Mouse (Mus musculus) urinary bladder, adult 2 months (tissue): ENCODE results near the gene Olfr1414. TPM values are rescaled to one million over a fixed set of nuclear protein-coding genes. Genes with fewer than 3 reads are reported as not detected.
"Not testable (repeated sequence)": the region's sequence is repeated elsewhere in the genome, so short reads cannot be mapped to it uniquely, and the experiment has no call there.

Experiments
- DNase-seq: peaks from one replicate; pipeline ENCODE4 v3.0.0; 2022; ENCODE audit warnings: low spot score
- polyA plus RNA-seq: library from polyadenylated mRNA; depleted of rRNA; stranded (reverse); fragments of >200 nt; gene quantifications from 2 replicates; pipeline ENCODE4 v1.2.3, GENCODE M21; 2012; rRNA removed

Gene Olfr1414
- polyA plus RNA-seq: not detected in 2 replicates

DNA sequence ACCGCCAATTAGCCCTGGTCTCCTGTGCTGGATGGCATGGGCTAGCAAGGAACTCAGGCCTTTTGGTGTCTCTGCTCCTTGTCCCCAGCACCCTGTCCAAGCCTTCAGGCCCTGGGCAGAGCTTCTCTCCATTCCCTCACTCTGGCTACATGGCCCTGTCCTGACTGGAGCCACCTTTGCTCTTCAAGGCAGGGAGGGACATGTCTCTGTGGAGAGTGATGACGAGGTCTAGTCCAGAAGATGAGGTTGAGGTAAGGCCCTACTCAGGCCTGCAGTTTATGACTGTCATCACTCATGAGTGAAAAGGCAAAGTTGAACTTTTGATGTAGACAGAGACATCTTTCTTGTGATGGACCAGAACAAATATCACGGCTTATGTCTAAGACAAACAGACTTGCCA, at the start of gene Olfr1414:
Gene Olfr1414 (minus strand): TSS at position 101 of the 400 bp plus-strand sequence.
- DNase-seq: no peak

GRCm38 (mm10) chr1:92545929-92546328, 27.5 kb upstream of the Olfr1414 start:
- DNase-seq: no peak

GRCm38 (mm10) chr1:92539071-92539470, 20.6 kb upstream of the Olfr1414 start:
- DNase-seq: no peak

DNA sequence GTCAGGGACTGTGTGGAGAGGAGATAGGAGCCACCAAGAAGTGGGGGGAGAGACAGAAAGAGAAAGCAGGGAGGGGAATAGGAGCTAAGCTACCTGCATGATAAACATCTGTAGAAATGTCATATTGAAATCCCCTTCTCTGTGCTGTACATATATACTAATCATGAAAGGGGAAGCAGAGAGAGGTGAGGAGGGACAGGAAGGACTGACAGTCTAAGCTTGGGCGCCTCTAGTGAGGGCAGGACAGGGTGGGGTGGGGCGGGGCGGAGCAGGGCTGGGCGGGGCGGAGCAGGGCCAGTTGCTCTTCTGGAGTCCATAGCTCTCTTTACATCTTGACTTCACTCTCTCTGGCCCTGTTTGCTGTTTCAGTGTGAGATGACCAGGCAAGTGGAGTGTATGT, 18.5 kb upstream of the Olfr1414 start:
- no peak for DNase-seq

DNA sequence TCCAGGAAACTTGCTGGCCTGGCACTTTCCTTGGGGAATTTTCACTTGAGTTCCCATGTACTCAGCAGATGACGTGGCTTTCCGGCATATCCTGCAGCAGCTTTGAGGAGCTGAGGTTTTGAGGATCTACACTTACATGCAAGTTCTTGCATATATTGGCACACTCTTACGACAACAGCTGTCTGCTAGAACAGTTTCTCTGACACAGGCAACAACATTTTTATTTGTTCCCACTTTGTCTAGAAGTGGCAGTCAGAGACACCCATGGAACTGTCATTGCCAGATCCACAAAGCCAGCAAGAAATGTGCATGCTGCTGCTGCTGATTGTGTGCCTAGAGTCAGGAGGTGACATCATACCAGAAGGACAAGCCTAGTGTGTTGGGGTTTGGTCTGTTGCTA, 5.3 kb upstream of the Olfr1414 start:
- no peak for DNase-seq

DNA sequence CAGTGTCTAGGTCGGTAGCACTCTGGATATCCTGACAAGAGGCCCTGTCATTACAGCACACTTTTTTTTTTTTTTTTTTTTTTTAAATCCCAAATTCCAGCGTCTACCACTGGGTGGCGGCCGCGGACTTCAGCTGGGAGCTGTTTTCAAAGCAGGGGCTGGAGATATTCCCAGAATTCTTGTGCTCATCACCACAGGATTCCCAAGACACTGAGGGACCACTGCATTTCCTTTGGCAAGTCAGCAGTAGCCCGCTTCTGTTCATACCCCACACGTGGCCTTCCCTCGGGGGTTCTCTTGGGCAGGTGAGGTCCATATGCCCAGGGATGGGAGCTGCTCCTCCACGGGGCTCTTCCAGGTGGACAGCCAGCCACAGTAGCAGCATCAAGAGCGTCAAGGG, 2.9 kb upstream of the Olfr1414 start:
- DNase-seq: no peak

GRCm38 (mm10) chr1:92519046-92519445, 585 bp upstream of the Olfr1414 start:
- no peak for DNase-seq

GRCm38 (mm10) chr1:92515390-92515789, 3.1 kb downstream of the Olfr1414 start:
- DNase-seq: no peak

- not testable (repeated sequence) for DNase-seq
Observed at GRCm38 (mm10) chr1:92511646-92512045, 6.8 kb downstream of the Olfr1414 start.

- DNase-seq: no peak
Observed at GRCm38 (mm10) chr1:92496001-92496400, 22.5 kb downstream of the Olfr1414 start, which contains the start of gene Olfr1415. TSS of gene Olfr1415 (minus strand) at chr1:92496101.

DNA sequence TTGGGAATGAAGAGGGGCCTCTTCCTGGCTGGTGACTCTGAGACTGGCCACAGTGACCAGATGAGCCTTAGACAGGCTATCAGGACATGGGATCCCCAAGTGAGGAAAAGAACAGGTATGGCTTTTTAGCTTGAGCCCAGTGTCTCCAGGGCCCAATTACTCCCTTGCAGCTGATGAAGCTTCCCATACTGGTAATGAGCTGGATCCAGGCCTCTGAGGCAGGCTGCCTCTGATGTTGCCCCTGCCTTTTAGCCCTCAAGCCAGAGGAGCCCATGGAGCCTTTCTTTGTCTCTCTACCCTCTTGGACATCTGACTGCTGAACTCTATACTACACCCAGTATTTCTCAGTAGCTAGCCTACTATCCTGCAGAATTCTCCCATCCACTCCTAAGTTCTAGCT, 33.4 kb downstream of the Olfr1414 start, which contains the start of gene Olfr1416:
Gene Olfr1416 (minus strand): TSS at position 101 of the 400 bp plus-strand sequence.
- no peak for DNase-seq

- DNase-seq: no peak
Observed at GRCm38 (mm10) chr1:92474066-92474578, 44.3 kb downstream of the Olfr1414 start.

DNA sequence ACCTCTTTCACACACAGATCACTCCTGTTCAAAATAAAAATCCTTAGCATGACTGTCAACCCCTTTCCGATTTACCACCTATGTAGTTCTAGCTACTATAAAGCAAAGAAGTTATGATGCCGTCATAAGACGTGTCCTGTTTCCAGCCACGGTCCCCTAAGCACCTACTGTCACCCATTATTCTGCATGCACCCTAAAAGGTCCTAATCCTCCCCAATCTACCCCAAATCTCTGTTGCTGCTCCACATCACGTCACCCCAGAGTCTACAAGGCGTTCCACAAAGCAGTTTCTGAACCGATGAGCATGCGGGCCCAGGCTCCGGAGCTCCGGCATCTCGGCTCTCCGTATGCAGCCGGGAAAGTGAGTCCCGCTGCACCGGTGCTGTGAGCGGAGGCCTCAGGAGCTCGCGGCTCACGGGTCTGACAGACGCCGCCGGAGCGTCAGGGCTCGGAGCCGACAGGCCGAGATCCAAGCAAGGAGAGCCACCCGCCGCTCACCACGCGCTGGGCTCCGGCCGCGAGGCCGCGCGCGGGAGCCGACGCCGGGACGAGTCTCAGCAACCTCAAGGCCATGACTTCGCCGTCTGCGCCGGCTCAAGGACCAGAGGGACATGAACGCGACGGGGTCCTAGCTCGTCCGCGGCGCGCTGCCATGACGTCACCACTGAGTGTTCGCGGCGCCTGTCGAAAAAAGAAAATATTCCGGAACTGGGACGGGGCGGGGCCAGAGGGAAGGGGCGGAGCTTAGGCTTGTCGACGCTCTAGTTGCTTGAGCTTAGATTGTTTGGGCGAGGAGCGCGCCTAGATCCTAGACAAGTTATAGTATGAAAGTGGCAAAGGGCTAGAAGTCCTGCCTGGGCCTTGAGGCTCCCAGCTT, 45.1 kb downstream of the Olfr1414 start, which contains the start of gene Ndufa10:
Gene Ndufa10 (minus strand): TSS at position 696 of the 877 bp plus-strand sequence.
- DNase-seq: peak; percentile 91

- no peak for DNase-seq
Observed at GRCm38 (mm10) chr1:92468891-92469290, 49.6 kb downstream of the Olfr1414 start.

- DNase-seq: no peak
Observed at GRCm38 (mm10) chr1:92458416-92458815, 60.0 kb downstream of the Olfr1414 start.

GRCm38 (mm10) chr1:92457758-92458157, 60.7 kb downstream of the Olfr1414 start:
- no peak for DNase-seq

Other genes with a start within 250 kb of the Olfr1414 start
- gene Ndufa10, start 44.8 kb downstream of the Olfr1414 start, polyA plus RNA-seq: 94.5 and 96.3 TPM in 2 replicates
- not detected in 2 replicates for gene Olfr1416, start 33.5 kb downstream of the Olfr1414 start, polyA plus RNA-seq
- gene Olfr1415, start 22.6 kb downstream of the Olfr1414 start, polyA plus RNA-seq: not detected in 2 replicates
- gene Olfr1413, start 52.7 kb upstream of the Olfr1414 start, polyA plus RNA-seq: not detected in 2 replicates
- not detected in 2 replicates for gene Olfr1412, start 67.1 kb upstream of the Olfr1414 start, polyA plus RNA-seq
- not detected in 2 replicates for gene Olfr1411, start 75.8 kb upstream of the Olfr1414 start, polyA plus RNA-seq
- gene Olfr1410, start 87.1 kb upstream of the Olfr1414 start, polyA plus RNA-seq: not detected in 2 replicates
- not detected in 2 replicates for gene Olfr12, start 99.1 kb upstream of the Olfr1414 start, polyA plus RNA-seq
- 247 and 282 TPM in 2 replicates for gene Cops9, start 123.3 kb upstream of the Olfr1414 start, polyA plus RNA-seq
- gene Otos, start 130.2 kb upstream of the Olfr1414 start, polyA plus RNA-seq: 0.14 and 0.15 TPM in 2 replicates